Mouse (Mus musculus): ENCODE data around the gene Arhgef19. TPM values are rescaled to one million over a fixed set of nuclear protein-coding genes. Genes with fewer than 3 reads are reported as not detected.
A peak's percentile ranks its signal among the peaks of the same experiment; 100 is the strongest.

The Arhgef19 gene
- polyA plus RNA-seq, 2 experiments: 15.3 to 20.4 TPM

GRCm38 (mm10) chr4:141273296-141273695 lies 34.0 kb downstream of the Arhgef19 start:
- peak overlapping the region; percentile 36 for H3K4me2 ChIP-seq (replicated peaks; ENCODE audit: low read depth, low read length, severe bottlenecking)
- no peaks in the 10 kb centered on the region for H3K36me3 ChIP-seq (ENCODE audit: control insufficient read depth, insufficient read depth, low read length)
- peaks cover 3% of the 10 kb centered on the region; the same call in 1 of the 2 replicates for H3K4me1 ChIP-seq (ENCODE audit: control insufficient read depth, insufficient read depth, low read length)
- peak overlapping the region; percentile 32; the same call in 1 of the 2 replicates for H3K9ac ChIP-seq (ENCODE audit: low read depth, low read length, severe bottlenecking)
- 0 out of 2 replicates have a peak overlapping the region, but pooled peaks have one; percentile 12 for H3K4me3 ChIP-seq (replicated peaks; ENCODE audit: low read length)
- no peak overlapping the region for H3K27ac ChIP-seq (replicated peaks; ENCODE audit: low read depth, low read length)
- ATAC-seq (ENCODE audit: low FRiP score, low read depth) (peak; percentile 90), DNase-seq (ENCODE audit: low spot score) (peak; percentile 92)
- no peaks in the 10 kb centered on the region for H3K9me3 ChIP-seq (ENCODE audit: control insufficient read depth, low read length)
- WGBS: 18% methylated on average over 12 of the region's 12 CpGs
- H3K27me3 ChIP-seq (ENCODE audit: control insufficient read depth, insufficient read depth, low read length): no peaks in the 10 kb centered on the region
- TF ChIP-seq POLR2A (IDR thresholded peaks at IDR 0.05; ENCODE audit: borderline replicate concordance, extremely low read depth, insufficient read depth, insufficient read length): no peak

- Histone ChIP-seq H3K27ac (replicated peaks; ENCODE audit: low read depth, low read length) (no peak overlapping the region), H3K4me3 (replicated peaks; ENCODE audit: low read length) (no peak overlapping the region), H3K9ac (ENCODE audit: low read depth, low read length, severe bottlenecking) (no peak overlapping the region), H3K9me3 (ENCODE audit: control insufficient read depth, low read length) (no peaks in the 10 kb centered on the region), H3K4me1 (ENCODE audit: control insufficient read depth, insufficient read depth, low read length) (peaks cover 6% of the 10 kb centered on the region; the same call in 1 of the 2 replicates), H3K36me3 (ENCODE audit: control insufficient read depth, insufficient read depth, low read length) (no peaks in the 10 kb centered on the region), H3K4me2 (replicated peaks; ENCODE audit: low read depth, low read length, severe bottlenecking) (no peak overlapping the region), H3K27me3 (ENCODE audit: control insufficient read depth, insufficient read depth, low read length) (no peaks in the 10 kb centered on the region)
- 52% methylated on average over 23 of the region's 23 CpGs for WGBS
- ATAC-seq (ENCODE audit: low FRiP score, low read depth): no peak
- no peak for DNase-seq (ENCODE audit: low spot score)
- no peak for TF ChIP-seq POLR2A (IDR thresholded peaks at IDR 0.05; ENCODE audit: borderline replicate concordance, extremely low read depth, insufficient read depth, insufficient read length)
Observed at GRCm38 (mm10) chr4:141274485-141275341, 35.4 kb downstream of the Arhgef19 start.

DNA sequence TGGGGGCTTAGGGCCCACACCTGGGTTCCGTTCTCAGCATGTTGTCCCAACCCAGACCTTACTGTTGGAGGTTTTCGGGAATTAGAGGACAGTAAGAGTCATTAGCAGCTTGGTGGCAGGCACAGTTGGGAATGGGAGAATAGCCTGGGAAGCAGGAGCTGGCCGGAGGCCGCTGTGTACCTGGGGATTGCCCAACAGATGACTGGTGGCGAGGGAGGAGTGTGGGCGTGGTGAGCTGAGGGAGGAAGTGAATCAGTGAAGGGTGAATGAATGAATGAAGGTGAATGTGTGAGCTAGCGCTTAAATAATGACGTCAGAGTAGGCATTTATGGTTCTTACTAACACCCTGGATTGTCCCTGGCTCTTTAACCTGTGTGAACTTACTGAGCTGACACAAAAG lies 37.9 kb downstream of the Arhgef19 start:
- H3K4me3 ChIP-seq (replicated peaks; ENCODE audit: low read length): no peak overlapping the region
- H3K9me3 ChIP-seq (ENCODE audit: control insufficient read depth, low read length): no peaks in the 10 kb centered on the region
- H3K36me3 ChIP-seq (ENCODE audit: control insufficient read depth, insufficient read depth, low read length): no peaks in the 10 kb centered on the region
- WGBS: 72% methylated on average over 8 of the region's 8 CpGs
- no peak overlapping the region for H3K4me2 ChIP-seq (replicated peaks; ENCODE audit: low read depth, low read length, severe bottlenecking)
- no peak overlapping the region for H3K27ac ChIP-seq (replicated peaks; ENCODE audit: low read depth, low read length)
- H3K4me1 ChIP-seq (ENCODE audit: control insufficient read depth, insufficient read depth, low read length): peaks cover 13% of the 10 kb centered on the region; the same call in 1 of the 2 replicates
- TF ChIP-seq POLR2A (IDR thresholded peaks at IDR 0.05; ENCODE audit: borderline replicate concordance, extremely low read depth, insufficient read depth, insufficient read length): no peak
- no peak for ATAC-seq (ENCODE audit: low FRiP score, low read depth)
- H3K9ac ChIP-seq (ENCODE audit: low read depth, low read length, severe bottlenecking): no peak overlapping the region
- H3K27me3 ChIP-seq (ENCODE audit: control insufficient read depth, insufficient read depth, low read length): no peaks in the 10 kb centered on the region
- no peak for DNase-seq (ENCODE audit: low spot score)

DNA sequence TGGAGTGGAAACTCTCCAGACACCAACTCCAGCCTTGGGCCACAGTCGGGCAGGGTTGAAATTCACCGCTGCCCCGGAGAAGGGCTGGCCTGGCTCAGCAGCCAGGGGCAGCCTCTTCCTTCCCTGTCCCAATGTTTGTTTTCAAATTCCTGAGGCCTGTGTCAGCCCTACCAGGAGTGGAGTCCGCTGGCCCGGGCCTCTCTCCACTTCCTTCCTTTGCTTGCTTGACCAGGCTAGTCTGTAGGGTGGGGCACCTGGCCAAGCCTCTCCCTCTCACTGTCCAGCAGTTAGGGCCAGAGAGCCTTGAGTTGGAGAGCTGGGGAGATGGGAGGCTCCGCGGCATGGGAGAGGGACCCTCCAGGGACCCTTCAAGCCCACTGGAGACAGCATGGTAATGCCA lies 38.9 kb downstream of the Arhgef19 start:
- DNase-seq (ENCODE audit: low spot score): no peak
- H3K36me3 ChIP-seq (ENCODE audit: control insufficient read depth, insufficient read depth, low read length): no peaks in the 10 kb centered on the region
- no peak overlapping the region for H3K9ac ChIP-seq (ENCODE audit: low read depth, low read length, severe bottlenecking)
- no peak for ATAC-seq (ENCODE audit: low FRiP score, low read depth)
- H3K4me1 ChIP-seq (ENCODE audit: control insufficient read depth, insufficient read depth, low read length): peaks cover 13% of the 10 kb centered on the region; the same call in 1 of the 2 replicates
- TF ChIP-seq POLR2A (IDR thresholded peaks at IDR 0.05; ENCODE audit: borderline replicate concordance, extremely low read depth, insufficient read depth, insufficient read length): no peak
- H3K27me3 ChIP-seq (ENCODE audit: control insufficient read depth, insufficient read depth, low read length): no peaks in the 10 kb centered on the region
- peak overlapping the region; percentile 55 for H3K27ac ChIP-seq (replicated peaks; ENCODE audit: low read depth, low read length)
- no peaks in the 10 kb centered on the region for H3K9me3 ChIP-seq (ENCODE audit: control insufficient read depth, low read length)
- H3K4me3 ChIP-seq (replicated peaks; ENCODE audit: low read length): no peak overlapping the region
- H3K4me2 ChIP-seq (replicated peaks; ENCODE audit: low read depth, low read length, severe bottlenecking): no peak overlapping the region
- WGBS: 63% methylated on average over 7 of the region's 7 CpGs

DNA sequence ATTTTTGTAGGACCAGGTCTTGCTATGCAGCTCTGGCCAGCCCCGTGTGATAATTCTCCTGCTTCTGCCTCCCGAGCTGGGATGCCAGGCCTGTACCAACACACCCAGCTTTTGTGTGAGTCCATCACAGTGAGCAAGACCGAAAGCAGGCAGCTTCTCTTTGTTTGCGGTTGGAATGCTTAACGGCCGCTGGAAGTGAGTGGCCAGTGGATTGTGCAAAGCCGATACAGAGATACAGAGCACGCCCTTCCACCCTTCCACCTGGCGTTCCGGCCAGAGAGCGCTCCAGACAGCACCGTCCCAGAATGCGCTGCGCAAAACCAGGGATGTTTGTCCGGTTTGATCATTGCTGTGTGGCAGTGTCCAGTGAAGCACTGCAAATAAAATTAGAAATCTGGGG lies 40.0 kb downstream of the Arhgef19 start:
- WGBS: 73% methylated on average over 15 of the region's 15 CpGs
- Histone ChIP-seq H3K9me3 (ENCODE audit: control insufficient read depth, low read length) (no peaks in the 10 kb centered on the region), H3K9ac (ENCODE audit: low read depth, low read length, severe bottlenecking) (no peak overlapping the region), H3K4me3 (replicated peaks; ENCODE audit: low read length) (no peak overlapping the region), H3K27ac (replicated peaks; ENCODE audit: low read depth, low read length) (no peak overlapping the region), H3K4me2 (replicated peaks; ENCODE audit: low read depth, low read length, severe bottlenecking) (no peak overlapping the region), H3K27me3 (ENCODE audit: control insufficient read depth, insufficient read depth, low read length) (no peaks in the 10 kb centered on the region), H3K4me1 (ENCODE audit: control insufficient read depth, insufficient read depth, low read length) (peaks cover 10% of the 10 kb centered on the region; the same call in 1 of the 2 replicates), H3K36me3 (ENCODE audit: control insufficient read depth, insufficient read depth, low read length) (no peaks in the 10 kb centered on the region)
- TF ChIP-seq POLR2A (IDR thresholded peaks at IDR 0.05; ENCODE audit: borderline replicate concordance, extremely low read depth, insufficient read depth, insufficient read length): no peak
- ATAC-seq (ENCODE audit: low FRiP score, low read depth): no peak
- no peak for DNase-seq (ENCODE audit: low spot score)

Measured in limb, embryonic 14.5 days (tissue).